Mouse (Mus musculus) urinary bladder, postnatal 4 days (tissue): ENCODE data around the gene Mrpl33.
"Not testable (repeated sequence)": the region's sequence is repeated elsewhere in the genome, so short reads cannot be mapped to it uniquely, and the experiment has no call there.

ENCODE experiments used
- DNase-seq, 2 experiments: peaks; one replicate each; pipeline ENCODE4 v3.0.0; 2021 to 2022; ENCODE audit warnings: low spot score in 2 of 2

Gene Mrpl33

DNA sequence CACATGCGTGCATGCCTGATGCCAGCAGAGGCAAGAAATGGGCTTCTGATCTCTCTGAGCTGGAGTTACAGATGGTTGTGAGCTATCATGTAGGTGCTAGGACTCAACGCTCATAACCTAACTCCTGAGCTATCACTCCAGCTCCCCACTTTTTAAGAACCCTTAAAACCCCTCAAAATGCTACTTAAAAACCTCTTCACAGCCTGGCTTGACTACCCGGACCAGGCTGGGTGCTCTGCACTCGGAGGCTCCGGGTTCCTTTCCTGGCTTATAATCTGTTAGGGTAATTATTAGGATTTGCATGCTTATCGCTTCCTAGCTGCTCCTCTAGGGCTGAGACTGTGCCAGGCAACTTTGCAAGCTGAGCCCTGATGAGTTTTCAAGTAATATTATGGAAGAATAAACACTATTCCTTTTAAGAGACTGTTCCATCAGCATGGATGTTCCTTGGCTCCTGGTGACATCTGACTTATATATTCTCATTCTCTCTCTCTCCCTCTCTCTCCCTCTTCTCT lies 752 bp downstream of the Mrpl33 start:
- no peak for DNase-seq

GRCm38 (mm10) chr5:31598121-31598520 lies 1.4 kb downstream of the Mrpl33 start:
- DNase-seq: no peak

- no peak for DNase-seq
Observed at GRCm38 (mm10) chr5:31598579-31598978, 1.8 kb downstream of the Mrpl33 start.

DNA sequence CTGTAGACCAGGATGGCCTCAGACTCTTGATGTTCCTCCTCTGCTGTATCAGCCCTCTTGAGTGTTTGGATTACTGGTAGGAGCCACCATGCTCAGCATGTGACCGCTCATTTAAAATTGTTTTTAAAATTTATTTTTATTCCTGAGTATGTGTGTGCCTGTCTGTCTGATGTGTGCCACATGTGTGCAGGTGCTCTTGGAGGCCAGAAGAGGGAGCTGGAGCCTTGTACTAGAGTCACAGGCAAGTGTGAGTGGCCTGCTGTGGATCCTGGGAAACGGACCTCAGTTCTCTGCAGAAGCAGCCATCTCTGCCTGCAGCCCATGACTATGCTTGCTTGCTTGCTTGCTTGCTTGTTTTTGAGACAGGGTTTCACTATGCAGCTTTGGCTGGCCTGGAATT lies 2.4 kb downstream of the Mrpl33 start:
- DNase-seq: no peak

DNA sequence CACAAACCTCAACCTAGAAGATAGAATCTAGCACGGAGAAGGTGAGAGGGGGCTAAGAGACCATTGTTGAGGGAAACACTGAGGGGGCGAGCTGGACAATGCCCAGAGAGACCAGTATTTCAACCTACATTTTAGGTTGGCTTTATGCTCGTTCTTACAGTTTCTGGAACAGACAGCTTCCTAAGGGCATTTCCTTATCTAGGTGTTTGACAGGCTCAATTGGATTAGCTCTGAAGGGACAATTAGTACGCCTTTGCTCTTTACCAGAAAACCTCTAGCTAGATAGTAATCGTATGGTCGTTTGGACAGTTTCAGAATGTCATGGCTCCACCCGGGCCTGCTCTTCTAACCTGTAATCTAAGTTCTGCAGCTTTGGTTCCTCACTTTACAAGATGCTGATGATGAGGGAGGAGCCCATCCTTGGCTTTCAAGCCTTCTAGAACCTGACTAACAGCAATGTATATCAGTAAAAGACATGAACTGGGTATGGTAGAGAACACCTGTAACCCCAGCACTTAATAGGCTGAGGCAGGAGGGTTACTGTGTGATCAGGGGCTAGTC lies 4.5 kb downstream of the Mrpl33 start:
- DNase-seq: no peak

DNA sequence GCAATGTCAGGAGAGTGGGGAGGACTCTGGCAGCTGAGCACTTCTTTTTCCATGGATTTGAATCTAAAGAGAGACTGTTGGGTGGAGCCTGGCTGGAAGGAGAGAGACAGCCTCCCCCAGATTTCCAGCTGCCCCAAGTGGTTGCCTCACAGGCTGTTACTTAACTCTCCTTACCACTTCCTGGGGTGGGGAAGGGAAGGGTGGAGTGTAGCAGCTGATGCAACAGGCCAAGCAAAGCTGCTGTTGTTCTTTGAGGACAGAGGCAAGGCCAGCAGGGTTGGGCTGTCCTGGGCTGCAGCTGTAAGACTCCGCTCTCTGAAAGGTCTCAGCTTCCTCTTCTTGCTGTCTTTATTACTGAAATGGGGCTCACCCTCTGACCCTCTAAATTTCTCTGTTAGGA lies 5.6 kb downstream of the Mrpl33 start:
- peak; percentile 64 to 66 for DNase-seq

DNA sequence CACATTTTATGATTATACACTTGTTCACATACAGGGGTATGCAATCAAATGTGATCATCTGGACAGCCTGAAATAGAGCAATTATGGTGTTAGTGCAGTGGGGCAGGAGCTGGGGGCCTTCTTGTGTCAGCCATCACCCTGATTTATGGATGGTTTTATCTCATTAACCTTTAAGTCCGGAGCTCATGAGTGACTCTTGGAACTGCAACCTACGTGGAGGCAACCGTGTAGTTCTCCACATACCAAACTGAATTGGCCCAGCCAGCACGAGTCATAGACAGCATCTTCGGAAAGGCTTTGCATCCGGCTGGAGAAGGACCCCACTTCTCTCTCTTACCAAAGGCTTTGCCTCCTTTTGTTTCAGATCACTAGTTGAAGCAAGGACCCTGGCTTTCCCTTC lies 7.0 kb downstream of the Mrpl33 start:
- no peak for DNase-seq

GRCm38 (mm10) chr5:31606151-31606550 lies 9.4 kb downstream of the Mrpl33 start:
- DNase-seq: no peak

DNA sequence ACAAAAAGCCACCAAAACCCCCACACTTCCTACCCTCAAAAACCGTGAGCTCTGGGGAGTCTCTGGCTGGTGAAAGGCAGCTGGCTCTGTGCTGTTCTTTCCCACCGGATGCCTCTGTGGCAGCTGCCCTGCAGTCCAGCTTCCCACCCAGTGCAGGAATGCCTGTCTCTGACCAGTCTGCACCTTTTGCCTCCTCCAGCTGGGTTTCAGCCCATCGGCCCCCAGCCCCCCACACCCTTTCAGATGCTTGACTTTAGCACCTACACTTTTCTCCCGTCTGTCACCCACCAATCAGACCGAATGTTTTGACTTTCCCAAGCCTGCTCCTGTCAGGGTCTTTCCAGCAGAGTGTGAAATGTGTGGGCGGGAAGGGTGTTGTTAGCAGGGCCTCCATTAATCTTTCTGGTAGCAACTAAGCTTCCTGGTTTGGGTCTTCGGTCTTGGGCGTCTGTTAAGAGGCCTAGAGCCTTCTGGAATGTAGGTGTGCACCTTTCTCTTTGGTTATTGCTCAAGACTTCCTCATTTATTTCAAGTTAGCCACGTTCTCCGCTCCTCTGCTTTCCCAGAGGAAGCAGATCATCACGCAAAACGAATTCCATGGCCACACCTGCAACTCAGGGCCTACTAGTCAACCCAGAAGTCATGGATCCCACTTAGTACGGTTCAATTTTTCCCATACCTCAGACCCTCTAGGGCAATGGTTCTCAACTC lies 13.8 kb downstream of the Mrpl33 start:
- no peak for DNase-seq

DNA sequence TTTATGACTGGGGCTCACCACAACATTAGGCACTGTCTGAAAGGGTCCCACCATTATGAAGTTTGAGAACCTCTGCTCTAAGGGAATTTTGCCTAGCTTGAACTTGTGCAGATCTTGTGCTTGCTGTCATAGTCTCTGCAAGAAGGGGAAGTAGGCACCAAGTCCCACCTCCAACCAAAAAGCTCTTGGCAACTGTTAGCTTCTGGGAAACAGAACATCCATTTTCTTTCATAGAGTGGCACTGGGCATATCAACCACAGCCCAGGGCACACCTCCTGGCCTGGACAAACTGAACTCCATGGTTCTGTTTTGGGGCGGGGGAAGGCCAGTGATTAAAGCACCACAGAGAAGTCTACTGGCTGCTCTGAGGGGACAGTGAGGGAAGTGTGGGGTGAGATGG lies 14.5 kb downstream of the Mrpl33 start:
- no peak for DNase-seq

GRCm38 (mm10) chr5:31613852-31614286 lies 17.1 kb downstream of the Mrpl33 start:
- DNase-seq: peak; percentile 77 to 81

- DNase-seq: no peak
Observed at GRCm38 (mm10) chr5:31614339-31615025, 17.7 kb downstream of the Mrpl33 start.

DNA sequence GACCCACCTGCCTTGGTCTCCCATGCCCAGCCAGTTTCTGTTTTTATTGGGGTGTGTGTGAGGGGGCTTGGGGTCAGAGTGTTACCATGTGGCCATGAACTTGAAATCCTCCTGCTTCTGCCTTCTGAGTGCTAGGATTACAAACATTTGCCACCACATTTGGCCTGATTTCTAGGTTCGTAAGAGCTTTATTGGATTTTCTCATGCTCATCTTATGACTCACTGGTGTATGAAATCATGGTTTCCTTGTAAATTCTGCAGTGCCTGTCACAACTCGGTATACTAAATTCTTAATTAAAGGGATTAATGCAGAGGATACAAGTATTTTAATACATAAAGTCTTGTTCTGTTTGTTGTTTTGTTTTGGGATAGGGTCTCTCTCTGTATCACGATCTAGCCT lies 23.6 kb downstream of the Mrpl33 start:
- no peak for DNase-seq

- DNase-seq: no peak
Observed at GRCm38 (mm10) chr5:31627117-31627516, 30.4 kb downstream of the Mrpl33 start.

DNA sequence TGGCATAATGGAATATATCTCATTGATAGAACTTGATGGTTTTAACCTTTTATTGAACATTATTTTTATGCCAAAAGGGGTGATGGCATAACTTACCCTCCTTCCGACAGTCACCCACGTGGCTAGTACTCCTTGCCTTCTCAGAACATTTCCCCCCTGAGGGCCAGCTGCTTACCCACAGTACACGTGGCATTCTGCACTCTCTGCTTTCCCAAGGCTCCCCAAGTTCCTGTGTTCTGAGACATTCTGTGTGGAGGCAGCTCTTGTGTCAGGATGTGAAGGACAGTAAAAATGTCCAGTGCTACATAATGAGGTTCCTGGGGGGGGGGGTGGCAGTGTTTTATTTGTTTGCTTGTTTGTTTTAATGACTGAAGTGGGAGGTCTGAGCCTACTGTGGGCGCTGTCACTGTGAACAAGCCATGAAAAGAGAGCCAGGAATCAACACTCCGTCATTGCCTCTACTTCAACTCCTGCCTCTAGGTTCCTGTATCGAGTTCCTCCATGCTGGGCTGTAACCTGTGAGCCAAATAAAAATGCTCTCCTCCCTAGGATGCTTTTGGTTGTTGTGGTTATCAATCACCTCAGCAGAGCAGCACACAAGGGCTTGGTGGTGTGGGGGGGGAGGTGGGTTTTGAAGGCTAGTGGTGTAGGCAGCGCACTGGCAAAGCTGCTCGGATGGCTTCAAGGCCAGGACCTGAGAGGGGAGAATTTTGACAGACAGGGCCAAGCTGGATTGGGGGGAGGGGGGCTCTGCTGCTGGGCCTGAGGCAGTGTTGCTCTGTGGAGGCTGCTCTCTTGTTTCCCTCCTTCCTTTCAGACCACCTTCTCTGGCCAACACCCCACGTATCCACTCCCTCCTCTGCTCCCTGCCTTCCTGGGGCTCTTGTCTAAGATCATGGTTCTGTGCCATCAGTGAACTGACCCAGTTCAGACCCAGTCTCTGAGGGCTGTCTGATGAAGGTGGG lies 31.1 kb downstream of the Mrpl33 start:
- DNase-seq: no peak

DNA sequence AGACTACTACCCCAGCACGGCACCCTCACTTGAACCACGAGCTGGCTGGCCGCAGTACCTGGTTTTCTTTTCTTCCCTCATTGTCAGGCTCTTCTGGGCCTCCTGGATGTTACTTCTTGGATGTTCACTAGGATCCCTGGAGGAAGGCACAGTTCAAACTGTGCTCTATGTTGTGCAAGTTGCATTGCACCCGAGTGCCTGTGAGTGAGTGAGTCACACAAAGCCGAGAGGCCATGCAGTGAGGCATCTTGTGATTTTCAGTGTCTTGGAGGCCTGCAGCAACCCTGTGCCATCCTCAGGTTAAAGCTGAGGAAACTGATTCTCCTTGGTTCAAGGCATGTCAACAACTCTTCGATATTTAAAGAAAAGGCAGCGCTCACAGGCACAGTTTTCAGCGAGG lies 31.8 kb downstream of the Mrpl33 start:
- DNase-seq: no peak

GRCm38 (mm10) chr5:31630064-31630463 lies 33.3 kb downstream of the Mrpl33 start:
- DNase-seq: peak; percentile 49 to 66

DNA sequence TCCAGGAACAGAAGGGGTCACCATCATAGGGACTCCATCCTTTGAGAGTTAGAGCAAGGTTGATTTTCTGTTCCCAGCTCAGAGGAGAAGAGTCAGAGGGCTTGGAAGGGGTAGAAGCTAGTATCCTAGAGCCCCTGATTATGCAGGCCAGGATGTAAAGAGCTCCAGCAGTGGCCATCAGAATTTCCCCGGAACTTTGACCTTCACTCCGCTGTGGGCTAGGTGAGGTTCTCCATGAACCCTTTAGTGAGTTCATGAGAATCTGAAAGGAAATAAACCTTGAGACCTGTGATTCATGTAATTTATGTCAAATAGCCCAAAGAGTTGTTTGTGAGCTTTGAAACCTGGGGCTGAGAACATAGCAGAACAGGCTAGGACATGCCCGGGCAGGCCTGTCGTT lies 34.4 kb downstream of the Mrpl33 start:
- DNase-seq: not testable (repeated sequence)

- no peak for DNase-seq
Observed at GRCm38 (mm10) chr5:31634161-31634560, 37.4 kb downstream of the Mrpl33 start.

GRCm38 (mm10) chr5:31634679-31635078 lies 37.9 kb downstream of the Mrpl33 start:
- no peak for DNase-seq

DNA sequence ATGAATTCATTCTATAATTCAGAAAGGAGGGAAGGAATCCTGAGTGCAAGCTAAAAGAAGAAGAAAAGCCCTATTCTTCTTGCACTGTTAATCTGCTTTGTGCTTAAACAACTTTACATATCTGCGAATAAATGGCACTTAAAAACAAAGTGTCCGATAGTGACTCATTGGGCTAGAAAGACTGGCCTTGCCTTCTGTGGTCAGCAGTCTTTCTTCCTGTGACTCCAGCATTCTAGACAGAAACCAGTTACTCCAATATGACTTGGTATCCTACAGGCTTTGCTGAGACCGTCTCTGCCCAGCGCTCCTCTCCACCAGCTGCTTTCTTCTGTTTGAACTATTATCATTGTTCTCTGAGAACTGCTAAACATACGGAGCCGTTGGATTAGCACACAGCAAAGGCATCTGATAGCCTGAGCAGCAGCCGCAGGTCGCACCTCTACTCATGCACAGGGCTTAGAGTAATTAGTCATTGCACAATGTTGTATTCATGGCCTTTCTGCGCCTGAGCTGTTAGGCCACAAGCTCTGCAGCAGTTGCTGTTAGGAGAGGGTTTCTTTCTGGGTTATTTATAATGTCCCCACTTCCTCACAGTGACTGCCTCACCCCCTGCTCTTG lies 40.0 kb downstream of the Mrpl33 start:
- no peak for DNase-seq
